Mouse (Mus musculus) left cerebral cortex, postnatal 25 days (tissue): ENCODE results near the gene Kctd17. TPM values are rescaled to one million over a fixed set of nuclear protein-coding genes. Genes with fewer than 3 reads are reported as not detected.

Experiments used
- DNase-seq, 2 experiments: peaks; one replicate each; pipeline ENCODE4 v3.0.0; 2022; ENCODE audit warnings: low spot score in 2 of 2, mixed read lengths in 1 of 2
- intact Hi-C: fragments of 180-260 bp; cut with DNase I; formaldehyde crosslinking; loops from one replicate; pipeline ENCODE4 v1.15.1; 2025
- total RNA-seq, 2 experiments: library from RNA; stranded (reverse); gene quantifications; 2 replicates each; pipeline ENCODE4 v1.2.3; 2021

Kctd17 gene
- total RNA-seq, 2 experiments from 2014 or later, result 317 to 361 TPM

- intact Hi-C loops, result no loop called here
- no peak for DNase-seq
These were observed 43.5 kb downstream of the Kctd17 start for GRCm38 (mm10) chr15:78471902-78472301.

GRCm38 (mm10) chr15:78473442-78473841 lies 45.1 kb downstream of the Kctd17 start:
- DNase-seq, result no peak
- intact Hi-C loops, result no loop called here

GRCm38 (mm10) chr15:78475604-78476031 lies 47.3 kb downstream of the Kctd17 start:
- intact Hi-C loops, result no loop called here
- DNase-seq, result no peak

- intact Hi-C loops, result no loop called here
- no peak for DNase-seq
These were observed 48.5 kb downstream of the Kctd17 start for GRCm38 (mm10) chr15:78476878-78477277.

- DNase-seq, result no peak
- intact Hi-C loops, result no loop called here
These were observed 49.7 kb downstream of the Kctd17 start for GRCm38 (mm10) chr15:78478073-78478472.

GRCm38 (mm10) chr15:78479470-78479869 lies 51.1 kb downstream of the Kctd17 start:
- intact Hi-C loops, result no loop called here
- peak in 1 of 2 experiments; percentile 32 for DNase-seq

- no peak for DNase-seq
- intact Hi-C loops, result no loop called here
These were observed 51.7 kb downstream of the Kctd17 start for GRCm38 (mm10) chr15:78480111-78480510.

- intact Hi-C loops, result no loop called here
- no peak for DNase-seq
These were observed 52.6 kb downstream of the Kctd17 start for GRCm38 (mm10) chr15:78480991-78481390.

GRCm38 (mm10) chr15:78481448-78482000 lies 53.2 kb downstream of the Kctd17 start:
- DNase-seq, result no peak
- intact Hi-C loops, result no loop called here

GRCm38 (mm10) chr15:78482518-78482917 lies 54.2 kb downstream of the Kctd17 start:
- DNase-seq, result no peak
- intact Hi-C loops, result no loop called here

- intact Hi-C loops, result no loop called here
- peak in 1 of 2 experiments; percentile 35 for DNase-seq
These were observed 54.9 kb downstream of the Kctd17 start for GRCm38 (mm10) chr15:78483311-78483710.

GRCm38 (mm10) chr15:78486564-78486963 lies 58.2 kb downstream of the Kctd17 start:
- intact Hi-C loops, result no loop called here
- no peak for DNase-seq

GRCm38 (mm10) chr15:78487066-78487465 lies 58.7 kb downstream of the Kctd17 start:
- intact Hi-C loops, result no loop called here
- no peak for DNase-seq

Other genes with a start within 250 kb of the Kctd17 start
- 10 to 100 TPM; 88.7 to 95.1 TPM for gene Pvalb, start 222.2 kb upstream of the Kctd17 start, total RNA-seq
- 1 to 10 TPM in 1 of 2 experiments, under 1 TPM in 1; 0.89 to 1.7 TPM for gene Ncf4, start 183.8 kb upstream of the Kctd17 start, total RNA-seq
- gene Csf2rb2, start 122.8 kb upstream of the Kctd17 start, total RNA-seq, result under 1 TPM; 0.60 to 0.69 TPM
- 1 to 10 TPM in 1 of 2 experiments, under 1 TPM in 1; 0.89 to 2.5 TPM for gene Csf2rb, start 102.8 kb upstream of the Kctd17 start, total RNA-seq
- gene Tex33, start 32.7 kb upstream of the Kctd17 start, total RNA-seq, result not detected
- 10 to 100 TPM; 33.3 to 33.4 TPM for gene Tst, start 22.7 kb upstream of the Kctd17 start, total RNA-seq
- 10 to 100 TPM; 32.2 to 33.6 TPM for gene Mpst, start 22.1 kb upstream of the Kctd17 start, total RNA-seq
- 1 to 10 TPM in 1 of 2 experiments, not detected in 1; 1.4 TPM for gene Tmprss6, start 40.1 kb downstream of the Kctd17 start, total RNA-seq
- gene Il2rb, start 66.7 kb downstream of the Kctd17 start, total RNA-seq, result under 1 TPM in 1 of 2 experiments, not detected in 1; 0.23 TPM
- gene C1qtnf6, start 102.9 kb downstream of the Kctd17 start, total RNA-seq, result 1 to 10 TPM; 3.2 to 3.3 TPM
- gene Sstr3, start 116.1 kb downstream of the Kctd17 start, total RNA-seq, result 10 to 100 TPM; 19.8 to 22.0 TPM
- 1 to 10 TPM; 1.9 to 2.9 TPM for gene Rac2, start 144.2 kb downstream of the Kctd17 start, total RNA-seq
- 10 to 100 TPM; 11.8 to 12.6 TPM for gene Cyth4, start 168.5 kb downstream of the Kctd17 start, total RNA-seq